Mouse (Mus musculus) lung, adult 2 months (tissue): ENCODE results near the gene Dusp12. TPM values are rescaled to one million over a fixed set of nuclear protein-coding genes. Genes with fewer than 3 reads are reported as not detected.

ENCODE experiments used
- DNase-seq: peaks from one replicate; pipeline ENCODE4 v3.0.0; 2022
- H3K4me1 ChIP-seq: fragments of 200-500 bp; 2 replicates; pipeline ENCODE4 v1.6.1; 2011; ENCODE audit warnings: low read length; ENCODE audit not compliant: control insufficient read depth, insufficient read depth
- H3K4me3 ChIP-seq: fragments of 200-500 bp; replicated peaks from 2 replicates; pipeline ENCODE3; 2011; ENCODE audit warnings: low read depth, mild to moderate bottlenecking, control low read depth, low read length; ENCODE audit errors: extremely low read depth
- CTCF ChIP-seq: fragments of 200-500 bp; IDR thresholded peaks from 2 replicates; pipeline ENCODE4 v1.5.1; 2011; ENCODE audit warnings: mild to moderate bottlenecking, low read length, control low read depth; ENCODE audit not compliant: insufficient read depth
- POLR2A ChIP-seq: fragments of 200-500 bp; IDR thresholded peaks from 2 replicates; pipeline ENCODE4 v1.6.1; 2011; ENCODE audit warnings: low read depth, mild to moderate bottlenecking, control low read depth, low read length, borderline replicate concordance; ENCODE audit errors: extremely low read depth
- WGBS: fragments of 180-500 bp; shearing (Covaris S2); methylation state at CpG from one replicate; pipeline ENCODE4 v1.1.7; 2018; 5-methylcytosine and 5-hydroxymethylcytosine counted together
- polyA plus RNA-seq: library from polyadenylated mRNA; depleted of rRNA; stranded (reverse); fragments of >200 nt; gene quantifications from 2 replicates; pipeline ENCODE4 v1.2.3, GENCODE M21; 2012

The Dusp12 gene
- polyA plus RNA-seq, 1 experiment = 17.3 TPM

GRCm38 (mm10) chr1:170864754-170865153 lies 20.6 kb downstream of the Dusp12 start:
- DNase-seq = no peak
- no peak overlapping the region for H3K4me3 ChIP-seq
- WGBS = 75% methylated on average over 3 of the region's 3 CpGs
- TF ChIP-seq CTCF (no peak), POLR2A (no peak)
- peaks cover 13% of the 10 kb centered on the region for H3K4me1 ChIP-seq

DNA sequence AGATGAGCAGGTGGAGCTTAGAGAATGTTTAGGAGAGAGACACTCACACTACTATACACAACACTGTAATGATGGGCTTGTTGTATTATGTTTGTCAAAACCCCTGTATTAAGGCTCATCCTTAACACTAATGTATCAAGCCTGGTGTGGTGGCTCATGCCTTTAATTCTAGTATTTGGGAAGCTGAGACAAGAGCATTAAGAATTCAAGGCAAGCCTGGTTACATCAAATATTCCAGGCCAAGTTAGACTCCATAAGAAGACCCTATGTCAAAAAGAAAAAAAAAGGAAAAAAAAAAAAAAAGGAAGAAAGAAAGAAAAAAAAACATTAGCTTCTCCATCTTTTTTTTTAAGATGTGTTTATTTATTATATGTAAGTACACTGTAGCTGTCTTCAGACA lies 21.1 kb downstream of the Dusp12 start:
- no peak for DNase-seq
- no peak overlapping the region for H3K4me3 ChIP-seq
- TF ChIP-seq POLR2A (no peak), CTCF (no peak)
- peaks cover 13% of the 10 kb centered on the region for H3K4me1 ChIP-seq

DNA sequence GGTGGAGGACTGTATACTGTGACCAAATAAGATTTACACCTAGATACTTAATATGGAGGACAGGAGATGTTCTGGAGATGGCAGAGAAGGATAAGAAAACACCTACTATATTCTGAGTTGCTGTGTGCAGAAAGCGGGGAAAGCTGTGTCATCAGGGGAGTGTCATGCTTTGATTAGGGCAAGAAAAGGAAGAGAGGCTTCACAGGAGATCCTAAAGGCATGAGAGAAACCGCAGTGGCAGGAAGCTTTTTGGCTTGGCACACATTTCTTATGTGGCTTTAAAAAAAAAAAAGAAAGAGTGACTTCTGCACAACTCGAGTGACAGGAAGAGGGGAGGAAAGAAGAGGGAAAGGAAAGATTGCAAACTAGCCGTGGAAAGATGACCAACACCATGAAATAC lies 22.3 kb downstream of the Dusp12 start:
- 30% methylated on average over 4 of the region's 4 CpGs for WGBS
- Histone ChIP-seq H3K4me3 (no peak overlapping the region), H3K4me1 (peaks cover 13% of the 10 kb centered on the region)
- no peak for DNase-seq
- TF ChIP-seq CTCF = no peak

DNA sequence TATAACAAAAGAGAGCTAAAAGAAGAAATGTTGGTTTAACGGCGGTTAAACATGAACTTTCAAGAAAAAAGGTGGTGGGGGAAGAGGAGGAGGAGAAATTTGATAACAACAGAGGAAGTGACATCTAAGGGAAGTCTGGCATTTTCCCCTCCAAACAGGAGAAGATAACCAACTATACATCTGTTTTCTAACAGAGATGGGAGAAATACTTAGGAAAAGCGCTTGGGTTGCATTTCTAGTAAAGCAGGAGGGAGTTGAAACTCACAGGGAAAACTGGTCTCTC lies 23.0 kb downstream of the Dusp12 start:
- 43% methylated on average over 3 of the region's 3 CpGs for WGBS
- peaks cover 13% of the 10 kb centered on the region for H3K4me1 ChIP-seq

DNA sequence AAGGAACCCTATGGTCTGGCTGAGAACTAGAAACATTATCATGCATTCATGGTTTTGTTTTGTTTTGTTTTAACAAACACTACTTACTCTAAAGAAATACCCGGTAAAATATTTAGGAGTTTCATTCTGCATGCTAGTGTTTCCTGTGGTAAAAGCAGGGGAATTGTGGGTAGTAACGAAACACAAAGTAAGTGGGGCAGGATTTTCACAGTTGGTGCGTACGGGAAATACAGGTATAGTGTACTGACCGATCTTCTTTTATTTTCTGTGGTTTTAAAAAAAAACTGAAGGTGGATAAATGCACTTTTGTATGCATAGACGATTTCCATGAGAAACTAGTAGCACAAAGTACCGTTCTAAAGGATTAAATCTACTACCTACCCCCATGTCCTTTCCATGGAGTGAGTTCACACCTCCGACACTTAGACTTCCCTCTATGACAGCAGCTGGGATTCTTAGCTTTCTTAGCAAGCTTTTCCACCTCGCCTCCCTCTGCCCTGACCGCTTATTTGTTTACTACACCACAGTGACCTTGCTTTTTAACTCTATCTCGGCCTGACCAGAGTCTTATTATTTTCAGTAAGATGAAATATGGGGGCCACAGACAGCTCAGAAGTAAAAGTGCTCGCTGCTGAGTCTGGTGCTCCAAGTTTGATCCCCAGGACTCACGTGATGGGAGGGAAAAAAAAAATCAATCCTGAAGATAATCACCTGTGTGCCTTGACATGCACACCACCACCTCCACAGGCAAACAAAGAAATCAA lies 23.5 kb downstream of the Dusp12 start:
- no peak for TF ChIP-seq POLR2A
- TF ChIP-seq CTCF = no peak
- Histone ChIP-seq H3K4me3 (no peak overlapping the region), H3K4me1 (peaks cover 13% of the 10 kb centered on the region)
- WGBS = 53% methylated on average over 13 of the region's 13 CpGs
- DNase-seq = no peak

More for the DNA sequence above, 23.0 kb downstream of the Dusp12 start:
- no peak for DNase-seq
- TF ChIP-seq POLR2A (no peak), CTCF (no peak)
- H3K4me3 ChIP-seq = no peak overlapping the region

GRCm38 (mm10) chr1:170858872-170859271 lies 26.5 kb downstream of the Dusp12 start:
- H3K4me3 ChIP-seq = no peak overlapping the region
- TF ChIP-seq POLR2A = no peak
- TF ChIP-seq CTCF = no peak
- 77% methylated on average over 2 of the region's 2 CpGs for WGBS
- no peak for DNase-seq
- peaks cover 10% of the 10 kb centered on the region; the same call in 1 of the 2 replicates for H3K4me1 ChIP-seq

DNA sequence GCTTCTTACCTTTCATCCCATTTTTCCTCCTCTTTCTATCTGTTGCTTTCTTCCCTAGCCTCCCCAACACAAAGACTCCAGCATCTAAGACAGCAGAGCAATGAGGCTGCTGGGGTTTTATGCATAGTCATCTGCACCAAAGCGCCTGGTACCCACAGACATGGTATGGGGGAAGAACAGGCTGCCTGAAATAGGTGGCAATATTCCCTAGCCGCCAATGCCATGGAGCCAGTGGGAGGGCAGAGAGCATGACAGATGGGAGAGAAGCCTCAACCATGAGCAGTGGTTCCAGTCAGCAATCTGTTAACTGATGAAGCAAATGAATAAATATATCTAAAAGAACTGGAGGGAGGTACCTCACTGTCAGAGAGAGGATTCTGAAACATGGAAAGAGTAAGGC lies 28.0 kb downstream of the Dusp12 start:
- WGBS = 93% methylated on average over 2 of the region's 2 CpGs
- TF ChIP-seq CTCF (no peak), POLR2A (no peak)
- Histone ChIP-seq H3K4me3 (no peak overlapping the region), H3K4me1 (peaks cover 6% of the 10 kb centered on the region; the same call in 1 of the 2 replicates)
- DNase-seq = no peak

DNA sequence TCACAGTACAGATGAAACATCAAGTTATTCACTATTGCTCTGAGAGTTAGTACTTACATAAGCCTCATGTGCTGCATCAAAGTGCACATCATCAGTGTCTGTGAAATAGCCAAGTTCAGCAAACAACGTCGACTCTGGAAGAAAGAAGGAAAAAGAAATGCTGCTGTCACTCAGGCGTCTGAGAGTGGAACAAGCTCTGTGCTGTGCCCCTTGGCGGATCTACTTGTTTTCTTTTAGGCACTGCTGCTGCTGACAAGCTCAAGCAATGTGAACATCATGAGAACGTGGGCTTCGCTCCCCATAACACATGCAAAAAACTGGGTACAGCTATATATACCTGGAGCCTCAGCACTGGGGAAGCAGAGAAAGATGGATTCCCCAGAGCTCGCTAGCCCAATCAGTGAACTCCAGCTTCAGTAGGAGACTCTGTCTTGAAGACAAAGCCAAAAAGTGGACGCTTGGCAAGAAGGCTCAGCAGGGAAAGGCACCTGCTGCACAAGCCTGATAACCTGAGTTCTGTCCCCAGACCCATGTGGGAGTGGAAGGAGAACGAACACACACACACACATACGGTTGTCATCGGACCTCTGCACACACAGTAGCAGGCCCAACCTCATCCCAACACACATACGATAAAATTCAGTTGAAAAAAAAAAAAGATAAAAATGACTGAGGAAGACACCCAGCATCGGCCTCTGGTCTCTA lies 30.1 kb downstream of the Dusp12 start:
- DNase-seq = no peak
- no peaks in the 10 kb centered on the region for H3K4me1 ChIP-seq
- TF ChIP-seq POLR2A = no peak
- TF ChIP-seq CTCF = no peak
- 79% methylated on average over 13 of the region's 13 CpGs for WGBS
- H3K4me3 ChIP-seq = no peak overlapping the region

GRCm38 (mm10) chr1:170853604-170854003 lies 31.7 kb downstream of the Dusp12 start:
- DNase-seq = no peak
- WGBS = 77% methylated on average over 3 of the region's 3 CpGs
- Histone ChIP-seq H3K4me3 (no peak overlapping the region), H3K4me1 (no peaks in the 10 kb centered on the region)
- TF ChIP-seq POLR2A (no peak), CTCF (no peak)

GRCm38 (mm10) chr1:170850637-170851624 lies 34.4 kb downstream of the Dusp12 start:
- H3K4me3 ChIP-seq = no peak overlapping the region
- 80% methylated on average over 23 of the region's 23 CpGs for WGBS
- no peaks in the 10 kb centered on the region for H3K4me1 ChIP-seq
- no peak for DNase-seq
- TF ChIP-seq CTCF (no peak), POLR2A (no peak)
